ENCODE assay signal across 16 mouse cellular contexts in the genomic region with DNA sequence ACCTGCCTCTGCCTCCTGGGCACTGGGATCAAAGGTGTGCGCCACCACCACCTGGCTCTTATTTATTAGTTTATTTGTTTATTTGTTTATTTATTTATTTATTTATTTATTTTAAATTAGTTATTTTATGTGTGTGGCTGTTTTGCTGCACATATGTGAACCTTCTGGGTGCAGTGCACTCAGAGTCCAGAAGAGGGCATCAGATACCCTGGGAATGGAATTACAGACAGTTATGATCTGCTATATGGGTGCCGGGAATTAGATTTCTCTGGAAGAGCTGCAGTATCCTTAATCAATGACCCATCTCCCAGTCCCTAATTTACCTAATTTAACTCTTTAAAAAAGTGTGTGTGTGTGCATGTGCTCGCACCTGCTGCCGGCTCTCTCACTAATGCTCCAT. TPM values are rescaled to one million over a fixed set of nuclear protein-coding genes. Genes with fewer than 3 reads are reported as not detected.
A peak's percentile ranks its signal among the peaks of the same experiment; 100 is the strongest.
DNase-seq lines count a peak whose midpoint lies in the region; ATAC-seq and TF ChIP-seq lines count a peak whose summit lies in the region.
"Had no signal": no experiment of that assay in that cellular context is flagged by ENCODE, and none has a peak within 500 bp of the region (broad histone marks: within the 10 kb centered on the region; RNA-seq: fewer than 3 reads in every experiment).

No protein-coding gene starts in this region.

- TF ChIP-seq RAD21 in CH12.LX (IDR thresholded peaks at IDR 0.05; ENCODE audit: low read depth, low read length): peak; percentile 19

- no peaks in the 10 kb centered on the region for H3K36me3 ChIP-seq in forebrain, postnatal 0 days (ENCODE audit: insufficient read depth)
- H3K36me3 ChIP-seq in forebrain, embryonic 16.5 days (ENCODE audit: control insufficient read depth, insufficient read depth): no peaks in the 10 kb centered on the region
- H3K36me3 ChIP-seq in CH12.LX (replicated peaks in 1 of 2; ENCODE audit: control insufficient read depth in 1 of 2, insufficient read depth in 1 of 2, low read length in 1 of 2): peaks cover 5 to 50% of the 10 kb centered on the region in 2 experiments
- H3K36me3 ChIP-seq in stomach, postnatal 0 days (ENCODE audit: control insufficient read depth, insufficient read depth, low read length): no peaks in the 10 kb centered on the region
- H3K36me3 ChIP-seq: heart, embryonic 15.5 days; hindbrain, embryonic 15.5 days had no signal

- DNase-seq in forebrain, postnatal 0 days: no peak
- DNase-seq in left cerebral cortex, adult 2 months (ENCODE audit: extremely low spot score in 1 of 2, low spot score in 2 of 2): no peak
- no peak for DNase-seq in left cerebral cortex, postnatal 4 days
- no peak for DNase-seq in CH12.LX (ENCODE audit: extremely low read depth)
- no peak for DNase-seq in stomach, postnatal 0 days (ENCODE audit: low spot score)
- DNase-seq in heart, postnatal 25 days (ENCODE audit: low spot score): no peak
- no peak for DNase-seq in T-cell, adult 2 months (ENCODE audit: low spot score)
- DNase-seq: adrenal gland, adult 8-10 months; cerebellum, postnatal 10 days; layer of hippocampus, postnatal 36 days; lung, adult 18-20 months had no signal

- in situ Hi-C loops in CH12.LX (cut with MboI; ENCODE audit: low pct_ligation_motif_present, low pct_unique_long_range_greater_than_20kb, low sequenced_read_pairs): loop anchor here (5.0 kb wide), 1 partner anchor 37 kb away; no protein-coding TSS in a partner anchor

- no peak overlapping the region for H3K9ac ChIP-seq in forebrain, postnatal 0 days
- no peak overlapping the region for H3K9ac ChIP-seq in forebrain, embryonic 16.5 days (replicated peaks; ENCODE audit: low read depth, low read length)
- no peak overlapping the region for H3K9ac ChIP-seq in CH12.LX (ENCODE audit: insufficient read depth, low read depth)
- no peak overlapping the region for H3K9ac ChIP-seq in stomach, postnatal 0 days (ENCODE audit: low read length)
- H3K9ac ChIP-seq: heart, embryonic 15.5 days; hindbrain, embryonic 15.5 days had no signal

- TF ChIP-seq POLR2A in CH12.LX (IDR thresholded peaks at IDR 0.05; ENCODE audit: low read depth, low read length): no peak

- intact Hi-C loops in left cerebral cortex, adult 2 months (cut with DNase I): loop anchor here (5.0 kb wide), 1 partner anchor 132 kb away; no protein-coding TSS in a partner anchor
- intact Hi-C loops in left cerebral cortex, postnatal 4 days (cut with DNase I): no loop called here
- intact Hi-C loops in heart, postnatal 25 days (cut with DNase I): no loop called here

- WGBS in forebrain, postnatal 0 days: 99% methylated on average over 4 of the region's 4 CpGs
- 94% methylated on average over 4 of the region's 4 CpGs for WGBS in forebrain, embryonic 16.5 days
- WGBS in stomach, postnatal 0 days: 97% methylated on average over 4 of the region's 4 CpGs

- H3K4me3 ChIP-seq in forebrain, postnatal 0 days (ENCODE audit: low read depth, low read length): no peak overlapping the region
- no peak overlapping the region for H3K4me3 ChIP-seq in forebrain, embryonic 16.5 days (replicated peaks; ENCODE audit: low read length)
- no peak overlapping the region for H3K4me3 ChIP-seq in left cerebral cortex, adult 2 months
- H3K4me3 ChIP-seq in CH12.LX (replicated peaks in 1 of 3; ENCODE audit: low read depth in 2 of 3, low read length in 2 of 3, poor library complexity in 1 of 3): no peak overlapping the region
- no peak overlapping the region for H3K4me3 ChIP-seq in stomach, postnatal 0 days (ENCODE audit: low read depth, low read length)
- H3K4me3 ChIP-seq: erythroblast, embryonic 14.5 days; heart, embryonic 15.5 days; hindbrain, embryonic 15.5 days had no signal

- peak; percentile 23; the same call in 1 of the 2 replicates for TF ChIP-seq CTCF in forebrain, postnatal 0 days (IDR thresholded peaks at IDR 0.05; ENCODE audit: low read depth)
- peak; percentile 44 for TF ChIP-seq CTCF in left cerebral cortex, adult 2 months (IDR thresholded peaks at IDR 0.05)
- peak in 1 of 2 experiments; percentile 35; a peak in 2 of 4 replicates for TF ChIP-seq CTCF in CH12.LX (conservative IDR thresholded peaks at IDR 0.05 in 1 of 2, IDR thresholded peaks at IDR 0.05 in 1 of 2; ENCODE audit: low read depth in 2 of 2, low read length in 2 of 2)
- TF ChIP-seq CTCF in stomach, postnatal 0 days (IDR thresholded peaks at IDR 0.05; ENCODE audit: low read depth): peak; percentile 47

- H3K27me3 ChIP-seq in forebrain, postnatal 0 days (ENCODE audit: insufficient read depth, low read length): no peaks in the 10 kb centered on the region
- H3K27me3 ChIP-seq in forebrain, embryonic 16.5 days (replicated peaks; ENCODE audit: control insufficient read depth, insufficient read depth, low read length): no peaks in the 10 kb centered on the region
- H3K27me3 ChIP-seq in CH12.LX (replicated peaks): no peaks in the 10 kb centered on the region
- H3K27me3 ChIP-seq in stomach, postnatal 0 days (ENCODE audit: control insufficient read depth, insufficient read depth, low read length): no peaks in the 10 kb centered on the region
- H3K27me3 ChIP-seq: heart, embryonic 15.5 days; hindbrain, embryonic 15.5 days; Patski had no signal

- ATAC-seq in forebrain, postnatal 0 days: no peak
- no peak for ATAC-seq in forebrain, embryonic 16.5 days
- no peak for ATAC-seq in stomach, postnatal 0 days (ENCODE audit: low FRiP score, low TSS enrichment)
- ATAC-seq: Patski had no signal

- H3K79me2 ChIP-seq in CH12.LX (replicated peaks; ENCODE audit: control insufficient read depth, extremely low read depth, insufficient read depth, poor library complexity, severe bottlenecking): peaks cover 2% of the 10 kb centered on the region

- dilution Hi-C loops in CH12.LX (cut with MboI; ENCODE audit: extremely low pct_ligation_motif_present, extremely low pct_unique_long_range_greater_than_20kb, low sequenced_read_pairs): no loop called here

- no peak for TF ChIP-seq EP300 in CH12.LX (IDR thresholded peaks at IDR 0.05; ENCODE audit: low read length)
- TF ChIP-seq EP300 in stomach, postnatal 0 days (optimal IDR thresholded peaks at IDR 0.05): no peak

- peaks cover 4% of the 10 kb centered on the region; the same call in 1 of the 2 replicates for H3K4me1 ChIP-seq in forebrain, postnatal 0 days (ENCODE audit: insufficient read depth)
- H3K4me1 ChIP-seq in forebrain, embryonic 16.5 days (replicated peaks; ENCODE audit: control insufficient read depth, insufficient read depth, low read length): peaks cover 9% of the 10 kb centered on the region
- peaks cover 0 to 9% of the 10 kb centered on the region in 2 experiments; a peak in 2 of 4 replicates for H3K4me1 ChIP-seq in CH12.LX (ENCODE audit: control insufficient read depth in 1 of 2, insufficient read depth in 2 of 2)
- H3K4me1 ChIP-seq in stomach, postnatal 0 days (replicated peaks; ENCODE audit: control insufficient read depth, insufficient read depth): peaks cover 3% of the 10 kb centered on the region; the same call in 1 of the 2 replicates

- no peaks in the 10 kb centered on the region for H3K9me3 ChIP-seq in forebrain, postnatal 0 days (ENCODE audit: low read length)
- H3K9me3 ChIP-seq in forebrain, embryonic 16.5 days (ENCODE audit: control insufficient read depth, low read length): no peaks in the 10 kb centered on the region
- H3K9me3 ChIP-seq in CH12.LX (replicated peaks; ENCODE audit: low read length): no peaks in the 10 kb centered on the region
- no peaks in the 10 kb centered on the region for H3K9me3 ChIP-seq in stomach, postnatal 0 days (ENCODE audit: control insufficient read depth, low read length)
- H3K9me3 ChIP-seq: heart, embryonic 15.5 days; hindbrain, embryonic 15.5 days had no signal

- H3K4me2 ChIP-seq in forebrain, postnatal 0 days (ENCODE audit: low read depth): no peak overlapping the region
- no peak overlapping the region for H3K4me2 ChIP-seq in forebrain, embryonic 16.5 days (ENCODE audit: low read length)
- H3K4me2 ChIP-seq in CH12.LX (ENCODE audit: insufficient read depth, low read depth, poor library complexity, severe bottlenecking): no peak overlapping the region
- no peak overlapping the region for H3K4me2 ChIP-seq in stomach, postnatal 0 days (replicated peaks; ENCODE audit: low read depth)
- H3K4me2 ChIP-seq: heart, embryonic 15.5 days; hindbrain, embryonic 15.5 days had no signal

- H3K27ac ChIP-seq in forebrain, postnatal 0 days (ENCODE audit: low read depth, low read length): no peak overlapping the region
- no peak overlapping the region for H3K27ac ChIP-seq in forebrain, embryonic 16.5 days (ENCODE audit: low read length)
- H3K27ac ChIP-seq in left cerebral cortex, adult 2 months: no peak overlapping the region
- no peak overlapping the region for H3K27ac ChIP-seq in CH12.LX (ENCODE audit: insufficient read depth, low read depth)
- H3K27ac ChIP-seq in stomach, postnatal 0 days (replicated peaks): no peak overlapping the region
- H3K27ac ChIP-seq: heart, embryonic 15.5 days; hindbrain, embryonic 15.5 days had no signal

TF ChIP-seq in CH12.LX, 34 proteins besides CTCF, POLR2A, EP300 and RAD21:
- TF ChIP-seq NELFE (IDR thresholded peaks at IDR 0.05; ENCODE audit: low read depth, low read length) (no peak), RCOR1 (conservative IDR thresholded peaks at IDR 0.05; ENCODE audit: low read depth, low read length) (no peak), JUND (conservative IDR thresholded peaks at IDR 0.05; ENCODE audit: low read depth, low read length) (no peak), CHD1 (IDR thresholded peaks at IDR 0.05; ENCODE audit: low read depth, low read length) (no peak), CHD2 (IDR thresholded peaks at IDR 0.05; ENCODE audit: low read length) (no peak), MAX (IDR thresholded peaks at IDR 0.05; ENCODE audit: low read length) (no peak)

RNA-seq across cellular contexts. Expression of a gene that starts 8.5 kb away (rescaled TPM):
- 43.8 and 49.9 TPM in 2 replicates for total RNA-seq in forebrain, postnatal 0 days (2014; rRNA removed)
- polyA plus RNA-seq in forebrain, postnatal 0 days (2015; fragmentation: Nextera tagmentation; extraction: Ambion mirVana): 48.2 and 49.5 TPM in 2 replicates
- 78.2 and 79.8 TPM in 2 replicates for polyA plus RNA-seq in forebrain, embryonic 16.5 days (2015; fragmentation: Nextera tagmentation; extraction: Ambion mirVana)
- total RNA-seq in left cerebral cortex, adult 2 months (2021): 10 to 100 TPM; 30.1 TPM
- 10 to 100 TPM; 32.8 to 39.3 TPM for total RNA-seq in left cerebral cortex, postnatal 4 days (2021)
- total RNA-seq in CH12.LX (2012; rRNA removed) (57.2 and 66.0 TPM in 2 replicates), CH12.LX (2014; rRNA removed) (48.6 and 52.0 TPM in 2 replicates)
- 46.0 and 51.7 TPM in 2 replicates for polyA plus RNA-seq in CH12.LX (2012; ENCODE audit: insufficient read length, low read depth)
- 23.9 and 24.5 TPM in 2 replicates for polyA plus RNA-seq in stomach, postnatal 0 days (2015; fragmentation: Nextera tagmentation; extraction: Ambion mirVana)
- 1 to 10 TPM; 9.1 to 9.4 TPM for total RNA-seq in heart, postnatal 25 days (2021)
